Mouse (Mus musculus): Measurements from ENCODE around the gene Fam20a. TPM values are rescaled to one million over a fixed set of nuclear protein-coding genes. Genes with fewer than 3 reads are reported as not detected.

Fam20a gene
- polyA plus RNA-seq, 1 experiment from 2014 or later, result 0.37 TPM

- no peaks in the 10 kb centered on the region for H3K4me1 ChIP-seq (ENCODE audit: control insufficient read depth, insufficient read depth, low read length)
- no peaks in the 10 kb centered on the region for H3K27me3 ChIP-seq (ENCODE audit: control insufficient read depth, insufficient read depth, low read length)
- H3K9me3 ChIP-seq (ENCODE audit: control insufficient read depth, low read length), result no peaks in the 10 kb centered on the region
- DNase-seq (ENCODE audit: low spot score), result no peak
- no peak overlapping the region for H3K4me2 ChIP-seq (ENCODE audit: low read depth, severe bottlenecking)
- no peak overlapping the region for H3K27ac ChIP-seq (replicated peaks; ENCODE audit: low read depth, low read length)
- H3K36me3 ChIP-seq (ENCODE audit: control insufficient read depth, insufficient read depth, low read length), result peaks cover 10% of the 10 kb centered on the region; the same call in 1 of the 2 replicates
- ATAC-seq (ENCODE audit: insufficient number of reproducible peaks, low FRiP score, low TSS enrichment, low read depth), result no peak
- WGBS, result 87% methylated on average over 8 of the region's 8 CpGs
- H3K9ac ChIP-seq (ENCODE audit: low read length), result no peak overlapping the region
- no peak overlapping the region for H3K4me3 ChIP-seq (ENCODE audit: low read depth, low read length)
Observed at GRCm38 (mm10) chr11:109672396-109672795, 49.7 kb downstream of the Fam20a start.

GRCm38 (mm10) chr11:109672021-109672324, 50.1 kb downstream of the Fam20a start:
- Histone ChIP-seq H3K36me3 (ENCODE audit: control insufficient read depth, insufficient read depth, low read length) (peaks cover 14% of the 10 kb centered on the region; the same call in 1 of the 2 replicates), H3K4me1 (ENCODE audit: control insufficient read depth, insufficient read depth, low read length) (no peaks in the 10 kb centered on the region), H3K9ac (ENCODE audit: low read length) (no peak overlapping the region), H3K27me3 (ENCODE audit: control insufficient read depth, insufficient read depth, low read length) (no peaks in the 10 kb centered on the region), H3K4me2 (ENCODE audit: low read depth, severe bottlenecking) (no peak overlapping the region), H3K27ac (replicated peaks; ENCODE audit: low read depth, low read length) (no peak overlapping the region), H3K4me3 (ENCODE audit: low read depth, low read length) (no peak overlapping the region), H3K9me3 (ENCODE audit: control insufficient read depth, low read length) (no peaks in the 10 kb centered on the region)
- 89% methylated on average over 5 of the region's 5 CpGs for WGBS
- no peak for DNase-seq (ENCODE audit: low spot score)
- no peak for ATAC-seq (ENCODE audit: insufficient number of reproducible peaks, low FRiP score, low TSS enrichment, low read depth)

- Histone ChIP-seq H3K36me3 (ENCODE audit: control insufficient read depth, insufficient read depth, low read length) (peaks cover 18% of the 10 kb centered on the region; the same call in 1 of the 2 replicates), H3K9ac (ENCODE audit: low read length) (no peak overlapping the region), H3K4me2 (ENCODE audit: low read depth, severe bottlenecking) (no peak overlapping the region), H3K4me1 (ENCODE audit: control insufficient read depth, insufficient read depth, low read length) (no peaks in the 10 kb centered on the region), H3K9me3 (ENCODE audit: control insufficient read depth, low read length) (no peaks in the 10 kb centered on the region), H3K4me3 (ENCODE audit: low read depth, low read length) (no peak overlapping the region), H3K27ac (replicated peaks; ENCODE audit: low read depth, low read length) (no peak overlapping the region), H3K27me3 (ENCODE audit: control insufficient read depth, insufficient read depth, low read length) (no peaks in the 10 kb centered on the region)
- ATAC-seq (ENCODE audit: insufficient number of reproducible peaks, low FRiP score, low TSS enrichment, low read depth) (no peak), DNase-seq (ENCODE audit: low spot score) (no peak)
- 84% methylated on average over 6 of the region's 6 CpGs for WGBS
Observed at GRCm38 (mm10) chr11:109671136-109672020, 50.7 kb downstream of the Fam20a start.

GRCm38 (mm10) chr11:109670026-109670916, 51.8 kb downstream of the Fam20a start:
- 66% methylated on average over 14 of the region's 14 CpGs for WGBS
- no peak for ATAC-seq (ENCODE audit: insufficient number of reproducible peaks, low FRiP score, low TSS enrichment, low read depth)
- Histone ChIP-seq H3K9me3 (ENCODE audit: control insufficient read depth, low read length) (no peaks in the 10 kb centered on the region), H3K4me3 (ENCODE audit: low read depth, low read length) (no peak overlapping the region), H3K36me3 (ENCODE audit: control insufficient read depth, insufficient read depth, low read length) (peaks cover 23% of the 10 kb centered on the region; the same call in 1 of the 2 replicates), H3K27me3 (ENCODE audit: control insufficient read depth, insufficient read depth, low read length) (no peaks in the 10 kb centered on the region), H3K4me2 (ENCODE audit: low read depth, severe bottlenecking) (no peak overlapping the region), H3K9ac (ENCODE audit: low read length) (no peak overlapping the region), H3K27ac (replicated peaks; ENCODE audit: low read depth, low read length) (no peak overlapping the region), H3K4me1 (ENCODE audit: control insufficient read depth, insufficient read depth, low read length) (no peaks in the 10 kb centered on the region)
- DNase-seq (ENCODE audit: low spot score), result peak; percentile 40

- Histone ChIP-seq H3K9ac (ENCODE audit: low read length) (no peak overlapping the region), H3K4me3 (ENCODE audit: low read depth, low read length) (no peak overlapping the region), H3K27ac (replicated peaks; ENCODE audit: low read depth, low read length) (no peak overlapping the region), H3K36me3 (ENCODE audit: control insufficient read depth, insufficient read depth, low read length) (peaks cover 28% of the 10 kb centered on the region), H3K4me2 (ENCODE audit: low read depth, severe bottlenecking) (no peak overlapping the region), H3K4me1 (ENCODE audit: control insufficient read depth, insufficient read depth, low read length) (no peaks in the 10 kb centered on the region), H3K9me3 (ENCODE audit: control insufficient read depth, low read length) (no peaks in the 10 kb centered on the region), H3K27me3 (ENCODE audit: control insufficient read depth, insufficient read depth, low read length) (no peaks in the 10 kb centered on the region)
- WGBS, result 94% methylated on average over 8 of the region's 8 CpGs
- DNase-seq (ENCODE audit: low spot score) (no peak), ATAC-seq (ENCODE audit: insufficient number of reproducible peaks, low FRiP score, low TSS enrichment, low read depth) (no peak)
Observed at GRCm38 (mm10) chr11:109669149-109669708, 52.9 kb downstream of the Fam20a start.

- Histone ChIP-seq H3K36me3 (ENCODE audit: control insufficient read depth, insufficient read depth, low read length) (peaks cover 37% of the 10 kb centered on the region), H3K9me3 (ENCODE audit: control insufficient read depth, low read length) (no peaks in the 10 kb centered on the region), H3K27me3 (ENCODE audit: control insufficient read depth, insufficient read depth, low read length) (no peaks in the 10 kb centered on the region), H3K4me2 (ENCODE audit: low read depth, severe bottlenecking) (no peak overlapping the region), H3K27ac (replicated peaks; ENCODE audit: low read depth, low read length) (no peak overlapping the region), H3K9ac (ENCODE audit: low read length) (no peak overlapping the region), H3K4me3 (ENCODE audit: low read depth, low read length) (no peak overlapping the region), H3K4me1 (ENCODE audit: control insufficient read depth, insufficient read depth, low read length) (no peaks in the 10 kb centered on the region)
- no peak for DNase-seq (ENCODE audit: low spot score)
- no peak for ATAC-seq (ENCODE audit: insufficient number of reproducible peaks, low FRiP score, low TSS enrichment, low read depth)
- WGBS, result 89% methylated on average over 8 of the region's 8 CpGs
Observed at GRCm38 (mm10) chr11:109668115-109668725, 53.9 kb downstream of the Fam20a start.

- ATAC-seq (ENCODE audit: insufficient number of reproducible peaks, low FRiP score, low TSS enrichment, low read depth) (no peak), DNase-seq (ENCODE audit: low spot score) (no peak)
- WGBS, result 91% methylated on average over 19 of the region's 19 CpGs
- peaks cover 40% of the 10 kb centered on the region for H3K36me3 ChIP-seq (ENCODE audit: control insufficient read depth, insufficient read depth, low read length)
- no peaks in the 10 kb centered on the region for H3K4me1 ChIP-seq (ENCODE audit: control insufficient read depth, insufficient read depth, low read length)
- H3K27ac ChIP-seq (replicated peaks; ENCODE audit: low read depth, low read length), result no peak overlapping the region
- H3K4me3 ChIP-seq (ENCODE audit: low read depth, low read length), result no peak overlapping the region
- no peaks in the 10 kb centered on the region for H3K9me3 ChIP-seq (ENCODE audit: control insufficient read depth, low read length)
- H3K4me2 ChIP-seq (ENCODE audit: low read depth, severe bottlenecking), result no peak overlapping the region
- no peaks in the 10 kb centered on the region for H3K27me3 ChIP-seq (ENCODE audit: control insufficient read depth, insufficient read depth, low read length)
- no peak overlapping the region for H3K9ac ChIP-seq (ENCODE audit: low read length)
Observed at GRCm38 (mm10) chr11:109667371-109667770, 54.7 kb downstream of the Fam20a start.

- no peak overlapping the region for H3K4me3 ChIP-seq (ENCODE audit: low read depth, low read length)
- no peaks in the 10 kb centered on the region for H3K4me1 ChIP-seq (ENCODE audit: control insufficient read depth, insufficient read depth, low read length)
- H3K4me2 ChIP-seq (ENCODE audit: low read depth, severe bottlenecking), result no peak overlapping the region
- H3K27me3 ChIP-seq (ENCODE audit: control insufficient read depth, insufficient read depth, low read length), result no peaks in the 10 kb centered on the region
- no peak overlapping the region for H3K9ac ChIP-seq (ENCODE audit: low read length)
- no peaks in the 10 kb centered on the region for H3K9me3 ChIP-seq (ENCODE audit: control insufficient read depth, low read length)
- 95% methylated on average over 13 of the region's 13 CpGs for WGBS
- peaks cover 42% of the 10 kb centered on the region for H3K36me3 ChIP-seq (ENCODE audit: control insufficient read depth, insufficient read depth, low read length)
- no peak overlapping the region for H3K27ac ChIP-seq (replicated peaks; ENCODE audit: low read depth, low read length)
- no peak for ATAC-seq (ENCODE audit: insufficient number of reproducible peaks, low FRiP score, low TSS enrichment, low read depth)
- DNase-seq (ENCODE audit: low spot score), result no peak
Observed at GRCm38 (mm10) chr11:109666411-109666810, 55.7 kb downstream of the Fam20a start.

Data from limb, embryonic 11.5 days (tissue).